ENCODE assay signal across 8 mouse cellular contexts in the genomic region with DNA sequence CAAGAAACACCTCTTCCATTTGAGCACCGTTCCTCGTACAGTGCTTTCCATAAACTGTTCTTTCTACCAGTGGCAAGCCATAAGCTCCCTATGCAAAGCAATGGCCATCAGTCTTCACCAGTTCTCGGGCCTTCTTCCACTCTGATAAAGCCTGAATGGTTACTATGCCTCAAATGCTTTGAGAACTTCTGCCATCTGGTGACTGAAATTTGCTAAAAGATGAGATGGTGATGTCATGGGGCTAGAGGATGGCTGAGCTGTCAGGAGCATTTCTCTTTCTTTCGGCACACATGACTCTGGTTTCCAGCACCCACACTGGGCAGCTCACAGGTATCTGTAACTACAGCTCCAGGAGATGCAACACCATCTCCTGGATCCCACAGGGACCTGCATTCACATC. TPM values are rescaled to one million over a fixed set of nuclear protein-coding genes. Genes with fewer than 3 reads are reported as not detected.
A peak's percentile ranks its signal among the peaks of the same experiment; 100 is the strongest.
DNase-seq lines count a peak whose midpoint lies in the region; ATAC-seq and TF ChIP-seq lines count a peak whose summit lies in the region.

No protein-coding gene starts in this region.

- WGBS in forebrain, embryonic 13.5 days: 77% methylated on average over 4 of the region's 4 CpGs
- 81% methylated on average over 4 of the region's 4 CpGs for WGBS in forebrain, embryonic 12.5 days
- 58% methylated on average over 4 of the region's 4 CpGs for WGBS in lung, embryonic 14.5 days
- 55% methylated on average over 4 of the region's 4 CpGs for WGBS in lung, adult 2 months

- no peak overlapping the region for H3K9ac ChIP-seq in forebrain, embryonic 13.5 days
- no peak overlapping the region for H3K9ac ChIP-seq in forebrain, embryonic 12.5 days
- no peak overlapping the region for H3K9ac ChIP-seq in lung, embryonic 14.5 days

- TF ChIP-seq CTCF in lung, embryonic 14.5 days (IDR thresholded peaks at IDR 0.05; ENCODE audit: low read depth): peak; percentile 57
- TF ChIP-seq CTCF in lung, adult 2 months (IDR thresholded peaks at IDR 0.05; ENCODE audit: insufficient read depth, low read length): no peak

- peak; percentile 77 for DNase-seq in lung, embryonic 14.5 days
- no peak for DNase-seq in lung, adult 2 months
- peak; percentile 44 for DNase-seq in embryo, embryonic 10.5 days (ENCODE audit: low spot score)
- DNase-seq in left cerebral cortex, adult 18-20 months (ENCODE audit: low spot score in 2 of 2): peak; percentile 2 to 32
- DNase-seq in urinary bladder, adult 2 months (ENCODE audit: low spot score): no peak
- DNase-seq in urinary bladder, postnatal 4 days (ENCODE audit: low spot score in 2 of 2): no peak

- H3K4me1 ChIP-seq in forebrain, embryonic 13.5 days: no peaks in the 10 kb centered on the region
- H3K4me1 ChIP-seq in forebrain, embryonic 12.5 days: no peaks in the 10 kb centered on the region
- peaks cover 4% of the 10 kb centered on the region; the same call in 1 of the 2 replicates for H3K4me1 ChIP-seq in lung, embryonic 14.5 days (ENCODE audit: insufficient read depth)
- H3K4me1 ChIP-seq in lung, adult 2 months (ENCODE audit: control insufficient read depth, insufficient read depth, low read length): no peaks in the 10 kb centered on the region

- no peaks in the 10 kb centered on the region for H3K36me3 ChIP-seq in forebrain, embryonic 13.5 days (ENCODE audit: poor library complexity, severe bottlenecking)
- H3K36me3 ChIP-seq in forebrain, embryonic 12.5 days (replicated peaks): no peaks in the 10 kb centered on the region
- 0 out of 2 replicates have a peak, but pooled peaks cover 5% of the 10 kb centered on the region for H3K36me3 ChIP-seq in lung, embryonic 14.5 days (ENCODE audit: insufficient read depth)

- no peak overlapping the region for H3K4me3 ChIP-seq in forebrain, embryonic 13.5 days
- H3K4me3 ChIP-seq in forebrain, embryonic 12.5 days (replicated peaks): no peak overlapping the region
- no peak overlapping the region for H3K4me3 ChIP-seq in lung, embryonic 14.5 days (ENCODE audit: low read depth, low read length)
- no peak overlapping the region for H3K4me3 ChIP-seq in lung, adult 2 months (replicated peaks; ENCODE audit: extremely low read depth, low read depth, low read length)

- no peaks in the 10 kb centered on the region for H3K9me3 ChIP-seq in forebrain, embryonic 13.5 days (replicated peaks)
- H3K9me3 ChIP-seq in forebrain, embryonic 12.5 days: no peaks in the 10 kb centered on the region
- H3K9me3 ChIP-seq in lung, embryonic 14.5 days (ENCODE audit: low read depth, low read length): no peaks in the 10 kb centered on the region

- H3K27ac ChIP-seq in forebrain, embryonic 13.5 days: no peak overlapping the region
- H3K27ac ChIP-seq in forebrain, embryonic 12.5 days: no peak overlapping the region
- H3K27ac ChIP-seq in lung, embryonic 14.5 days (ENCODE audit: low read depth): no peak overlapping the region

- H3K4me2 ChIP-seq in forebrain, embryonic 13.5 days: no peak overlapping the region
- no peak overlapping the region for H3K4me2 ChIP-seq in forebrain, embryonic 12.5 days
- H3K4me2 ChIP-seq in lung, embryonic 14.5 days: no peak overlapping the region

- no peak for TF ChIP-seq POLR2A in lung, adult 2 months (IDR thresholded peaks at IDR 0.05; ENCODE audit: borderline replicate concordance, extremely low read depth, low read depth, low read length)

- H3K27me3 ChIP-seq in forebrain, embryonic 13.5 days: no peaks in the 10 kb centered on the region
- H3K27me3 ChIP-seq in forebrain, embryonic 12.5 days: no peaks in the 10 kb centered on the region
- no peaks in the 10 kb centered on the region for H3K27me3 ChIP-seq in lung, embryonic 14.5 days (ENCODE audit: insufficient read depth, low read length)

- peak; percentile 59 for ATAC-seq in forebrain, embryonic 13.5 days
- no peak for ATAC-seq in forebrain, embryonic 12.5 days (ENCODE audit: low FRiP score)
- ATAC-seq in lung, embryonic 14.5 days (ENCODE audit: insufficient read depth): peak; percentile 22; the same call in 1 of the 2 replicates

RNA-seq across cellular contexts. Expression of gene Tfg, which starts 40.1 kb away (rescaled TPM):
- polyA plus RNA-seq in forebrain, embryonic 13.5 days (2015; fragmentation: Nextera tagmentation; extraction: Ambion mirVana): 145 and 151 TPM in 2 replicates
- 154 and 169 TPM in 2 replicates for polyA plus RNA-seq in forebrain, embryonic 12.5 days (2016; fragmentation: Nextera tagmentation; extraction: Ambion mirVana)
- 147 and 148 TPM in 2 replicates for polyA plus RNA-seq in lung, embryonic 14.5 days (2014; fragmentation: Nextera tagmentation; extraction: Ambion mirVana)
- polyA plus RNA-seq in lung, adult 2 months (2012; rRNA removed): 51.3 and 59.6 TPM in 2 replicates
- total RNA-seq in left cerebral cortex, adult 18-20 months (2021): 10 to 100 TPM; 56.6 to 58.0 TPM
- 53.2 and 54.8 TPM in 2 replicates for polyA plus RNA-seq in urinary bladder, adult 2 months (2012; rRNA removed)

Comparison
In these comparisons a context has a peak if more than half of its experiments do, and no peak if none do; other contexts are left out.
1. DNase-seq: peak in lung, embryonic 14.5 days (single experiment), embryo, embryonic 10.5 days (single experiment) and left cerebral cortex, adult 18-20 months (2 of 2); none in lung, adult 2 months (single experiment), urinary bladder, adult 2 months (single experiment) and urinary bladder, postnatal 4 days (0 of 2).